Mouse (Mus musculus): Measurements from ENCODE around the gene Car11. TPM values are rescaled to one million over a fixed set of nuclear protein-coding genes. Genes with fewer than 3 reads are reported as not detected.

The Car11 gene
- polyA plus RNA-seq, 1 experiment from 2014 or later: 11.5 TPM

DNA sequence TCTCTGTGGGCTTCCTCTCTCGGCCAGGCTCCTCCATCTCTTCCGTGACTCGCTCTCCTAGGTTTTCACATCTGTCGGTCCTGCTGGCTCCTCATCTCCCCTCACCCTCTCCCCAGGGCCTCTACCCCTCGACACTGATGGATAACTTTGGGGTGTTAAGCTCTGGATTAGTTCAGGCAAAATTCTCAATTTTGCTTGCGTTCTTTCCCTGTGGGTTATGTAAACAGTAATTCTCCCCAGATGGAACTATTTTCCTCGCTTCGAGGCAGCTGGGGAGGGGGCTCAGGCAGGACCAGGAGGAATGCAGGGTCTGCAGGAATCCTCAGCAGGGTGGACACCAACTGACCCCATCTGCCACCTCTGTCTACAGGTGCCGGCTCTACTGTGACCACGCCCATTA is 13.8 kb upstream of the Car11 start:
- no peak overlapping the region for H3K27ac ChIP-seq (ENCODE audit: low read depth, low read length)
- peaks cover 19% of the 10 kb centered on the region for H3K4me1 ChIP-seq (ENCODE audit: control insufficient read depth, insufficient read depth, low read length)
- H3K27me3 ChIP-seq (ENCODE audit: control insufficient read depth, insufficient read depth, low read length): no peaks in the 10 kb centered on the region
- no peak overlapping the region for H3K4me2 ChIP-seq (ENCODE audit: low read depth)
- no peak overlapping the region for H3K9ac ChIP-seq (ENCODE audit: low read length)
- ATAC-seq (ENCODE audit: insufficient read depth, low FRiP score, low TSS enrichment) (no peak), DNase-seq (ENCODE audit: low spot score) (no peak)
- H3K4me3 ChIP-seq (ENCODE audit: low read depth, low read length): no peak overlapping the region
- H3K36me3 ChIP-seq (ENCODE audit: control insufficient read depth, insufficient read depth, low read length): no peaks in the 10 kb centered on the region
- WGBS: 46% methylated on average over 10 of the region's 10 CpGs
- H3K9me3 ChIP-seq (ENCODE audit: control insufficient read depth, low read length): no peaks in the 10 kb centered on the region

DNA sequence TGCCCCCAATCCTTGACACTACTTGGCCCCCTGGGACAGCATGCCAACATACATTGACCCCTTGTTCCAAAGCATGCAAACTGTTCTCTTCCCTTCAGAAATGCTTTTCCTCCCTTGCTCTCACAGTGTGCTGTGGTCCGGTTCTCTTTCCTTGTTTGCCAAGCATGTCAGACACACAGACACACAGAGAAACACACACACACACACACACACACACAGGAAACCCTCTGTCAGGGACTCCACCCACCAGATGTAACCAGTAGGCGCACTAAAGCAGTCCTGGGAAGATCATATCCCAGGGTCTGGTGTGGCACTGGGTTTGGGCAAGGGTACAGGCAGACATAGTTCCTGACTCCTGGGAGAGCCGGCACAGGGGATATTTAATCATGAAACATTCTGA is 12.8 kb upstream of the Car11 start:
- no peak overlapping the region for H3K9ac ChIP-seq (ENCODE audit: low read length)
- 75% methylated on average over 3 of the region's 3 CpGs for WGBS

DNA sequence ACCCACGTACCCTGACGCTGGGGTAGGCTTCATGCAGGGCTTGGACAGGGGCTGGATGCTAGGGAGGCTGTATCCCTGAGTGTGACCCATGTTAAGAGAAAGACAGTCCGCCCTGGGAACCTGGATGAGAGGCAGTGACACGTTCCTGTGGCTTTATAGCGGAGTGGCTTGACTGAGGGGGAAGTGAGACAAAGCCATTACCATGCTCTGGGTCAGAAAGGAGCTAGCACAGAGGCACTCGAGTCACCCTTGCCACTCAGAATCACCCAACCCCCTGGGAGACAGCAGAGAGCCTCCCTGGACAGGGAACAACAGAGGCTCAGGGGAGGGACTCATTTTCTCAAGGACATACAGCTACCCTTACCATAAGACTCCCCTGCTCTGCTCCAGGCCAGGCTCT is 10.5 kb upstream of the Car11 start:
- Histone ChIP-seq H3K4me3 (ENCODE audit: low read depth, low read length) (no peak overlapping the region), H3K36me3 (ENCODE audit: control insufficient read depth, insufficient read depth, low read length) (no peaks in the 10 kb centered on the region), H3K27ac (ENCODE audit: low read depth, low read length) (no peak overlapping the region), H3K4me2 (ENCODE audit: low read depth) (no peak overlapping the region), H3K9me3 (ENCODE audit: control insufficient read depth, low read length) (no peaks in the 10 kb centered on the region), H3K27me3 (ENCODE audit: control insufficient read depth, insufficient read depth, low read length) (no peaks in the 10 kb centered on the region), H3K9ac (ENCODE audit: low read length) (no peak overlapping the region), H3K4me1 (ENCODE audit: control insufficient read depth, insufficient read depth, low read length) (peaks cover 16% of the 10 kb centered on the region; the same call in 1 of the 2 replicates)
- ATAC-seq (ENCODE audit: insufficient read depth, low FRiP score, low TSS enrichment): no peak
- no peak for DNase-seq (ENCODE audit: low spot score)
- WGBS: 49% methylated on average over 6 of the region's 6 CpGs

More for the DNA sequence above, 12.8 kb upstream of the Car11 start:
- no peaks in the 10 kb centered on the region for H3K27me3 ChIP-seq (ENCODE audit: control insufficient read depth, insufficient read depth, low read length)
- ATAC-seq (ENCODE audit: insufficient read depth, low FRiP score, low TSS enrichment) (no peak), DNase-seq (ENCODE audit: low spot score) (no peak)
- no peak overlapping the region for H3K27ac ChIP-seq (ENCODE audit: low read depth, low read length)
- no peak overlapping the region for H3K4me2 ChIP-seq (ENCODE audit: low read depth)
- H3K4me3 ChIP-seq (ENCODE audit: low read depth, low read length): no peak overlapping the region
- H3K36me3 ChIP-seq (ENCODE audit: control insufficient read depth, insufficient read depth, low read length): no peaks in the 10 kb centered on the region
- no peaks in the 10 kb centered on the region for H3K9me3 ChIP-seq (ENCODE audit: control insufficient read depth, low read length)
- peaks cover 19% of the 10 kb centered on the region for H3K4me1 ChIP-seq (ENCODE audit: control insufficient read depth, insufficient read depth, low read length)

DNA sequence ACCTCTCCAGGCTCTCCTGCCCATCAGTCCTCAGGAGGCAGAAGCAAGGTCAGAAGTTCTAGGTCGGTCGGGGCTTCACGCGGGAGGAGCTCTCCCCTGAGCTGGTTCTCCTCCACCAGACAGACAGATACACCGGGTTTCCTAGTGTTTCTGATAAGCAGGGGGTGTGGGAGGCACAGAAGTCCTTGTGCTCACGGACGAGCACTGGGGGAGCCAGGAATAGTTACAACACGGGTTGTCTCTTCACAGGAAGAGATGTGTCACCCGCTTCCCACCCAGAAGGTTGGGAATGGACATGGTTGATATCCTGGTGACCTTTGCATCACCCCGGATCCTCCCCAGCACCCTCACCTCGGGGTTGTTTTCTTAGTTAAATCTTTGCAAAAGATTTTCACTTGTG is 9.8 kb upstream of the Car11 start:
- WGBS: 77% methylated on average over 11 of the region's 11 CpGs
- DNase-seq (ENCODE audit: low spot score) (no peak), ATAC-seq (ENCODE audit: insufficient read depth, low FRiP score, low TSS enrichment) (no peak)
- no peak overlapping the region for H3K9ac ChIP-seq (ENCODE audit: low read length)
- no peak overlapping the region for H3K4me3 ChIP-seq (ENCODE audit: low read depth, low read length)
- H3K36me3 ChIP-seq (ENCODE audit: control insufficient read depth, insufficient read depth, low read length): no peaks in the 10 kb centered on the region
- no peak overlapping the region for H3K4me2 ChIP-seq (ENCODE audit: low read depth)
- no peaks in the 10 kb centered on the region for H3K27me3 ChIP-seq (ENCODE audit: control insufficient read depth, insufficient read depth, low read length)
- no peaks in the 10 kb centered on the region for H3K9me3 ChIP-seq (ENCODE audit: control insufficient read depth, low read length)
- no peak overlapping the region for H3K27ac ChIP-seq (ENCODE audit: low read depth, low read length)
- H3K4me1 ChIP-seq (ENCODE audit: control insufficient read depth, insufficient read depth, low read length): peaks cover 16% of the 10 kb centered on the region; the same call in 1 of the 2 replicates

DNA sequence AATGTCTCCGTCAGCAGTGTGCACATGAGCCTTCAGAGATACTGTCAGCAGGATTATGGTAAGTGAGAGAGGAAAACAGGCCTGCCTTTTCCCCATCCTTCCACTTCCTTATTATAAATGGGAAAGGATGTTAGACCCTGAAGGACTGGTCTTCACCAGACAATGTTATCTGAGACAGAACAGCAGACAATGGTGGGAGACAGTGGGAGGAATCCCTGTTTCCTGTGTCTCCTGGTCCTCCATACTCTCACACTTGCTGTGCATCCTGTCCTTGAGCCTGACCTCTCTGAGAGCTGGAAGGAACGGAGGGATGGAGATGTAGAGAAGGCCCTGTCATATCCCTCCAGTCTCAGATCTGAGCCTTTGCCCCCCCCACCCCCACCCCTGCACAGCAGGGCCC is 7.3 kb upstream of the Car11 start:
- H3K36me3 ChIP-seq (ENCODE audit: control insufficient read depth, insufficient read depth, low read length): no peaks in the 10 kb centered on the region
- H3K27me3 ChIP-seq (ENCODE audit: control insufficient read depth, insufficient read depth, low read length): no peaks in the 10 kb centered on the region
- no peak overlapping the region for H3K9ac ChIP-seq (ENCODE audit: low read length)
- no peak overlapping the region for H3K4me3 ChIP-seq (ENCODE audit: low read depth, low read length)
- H3K4me1 ChIP-seq (ENCODE audit: control insufficient read depth, insufficient read depth, low read length): 0 out of 2 replicates have a peak, but pooled peaks cover 7% of the 10 kb centered on the region
- DNase-seq (ENCODE audit: low spot score) (no peak), ATAC-seq (ENCODE audit: insufficient read depth, low FRiP score, low TSS enrichment) (no peak)
- H3K27ac ChIP-seq (ENCODE audit: low read depth, low read length): no peak overlapping the region
- 79% methylated on average over 2 of the region's 2 CpGs for WGBS
- no peaks in the 10 kb centered on the region for H3K9me3 ChIP-seq (ENCODE audit: control insufficient read depth, low read length)
- H3K4me2 ChIP-seq (ENCODE audit: low read depth): no peak overlapping the region

DNA sequence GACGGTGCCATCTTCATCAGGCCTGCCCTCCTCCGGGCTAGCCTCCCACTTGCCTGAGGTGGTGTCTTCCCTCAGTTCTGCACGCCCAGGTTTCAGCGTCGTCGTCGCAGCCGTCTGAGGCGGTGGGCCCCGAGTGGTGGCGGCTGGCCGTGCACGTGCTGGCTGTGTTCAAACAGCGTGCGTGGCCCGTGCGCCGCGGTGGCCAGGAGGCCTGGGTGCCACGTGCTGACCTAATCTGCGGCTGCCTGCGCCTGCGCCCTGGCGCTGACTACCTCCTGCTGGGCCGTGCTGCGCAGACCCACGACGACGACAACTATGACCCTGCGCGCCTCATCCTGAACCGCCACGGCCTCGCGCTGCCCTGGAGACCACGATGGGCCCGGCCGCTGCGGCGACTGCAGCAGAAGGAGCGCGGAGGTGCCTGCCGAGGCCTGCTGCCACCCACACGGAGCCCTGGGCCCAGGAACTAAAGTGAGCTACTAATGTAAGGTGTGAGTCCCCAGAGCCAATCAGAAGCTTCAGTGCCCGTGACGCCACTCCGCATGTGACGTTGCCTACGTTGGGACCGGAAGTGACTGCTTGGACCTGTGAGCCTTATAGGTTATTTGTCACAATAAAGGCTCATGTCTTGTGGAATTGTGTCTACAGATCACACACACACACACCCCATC is 5.6 kb upstream of the Car11 start, which contains the start of gene Sec1:
TSS of gene Sec1 (minus strand) at position 482 of the 671 bp plus-strand sequence.
- ATAC-seq (ENCODE audit: insufficient read depth, low FRiP score, low TSS enrichment): no peak
- H3K27me3 ChIP-seq (ENCODE audit: control insufficient read depth, insufficient read depth, low read length): peaks cover 4% of the 10 kb centered on the region; the same call in 1 of the 2 replicates
- WGBS: 90% methylated on average over 50 of the region's 50 CpGs

DNA sequence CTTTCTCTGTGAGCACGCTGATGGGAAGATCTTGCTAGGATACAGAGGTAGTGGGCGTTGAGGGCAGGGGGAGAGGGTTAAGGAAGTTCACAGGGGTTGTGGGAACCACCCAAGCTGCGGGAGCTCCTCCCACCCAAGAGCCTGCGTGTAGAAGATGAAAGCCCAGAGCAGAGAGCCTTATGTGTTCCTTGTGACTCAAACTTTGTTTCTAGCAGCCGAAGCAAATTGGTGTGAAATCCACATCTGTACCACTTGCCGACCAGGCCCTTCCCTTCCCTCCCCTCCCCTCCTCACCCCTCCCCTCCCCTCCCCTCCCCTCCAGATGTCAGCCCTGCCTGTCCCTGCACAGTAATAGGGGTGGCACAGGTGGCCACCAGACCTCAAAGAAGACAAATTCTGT is 4.5 kb upstream of the Car11 start:
- Histone ChIP-seq H3K9ac (ENCODE audit: low read length) (no peak overlapping the region), H3K27me3 (ENCODE audit: control insufficient read depth, insufficient read depth, low read length) (peaks cover 12% of the 10 kb centered on the region), H3K27ac (ENCODE audit: low read depth, low read length) (no peak overlapping the region), H3K9me3 (ENCODE audit: control insufficient read depth, low read length) (no peaks in the 10 kb centered on the region), H3K36me3 (ENCODE audit: control insufficient read depth, insufficient read depth, low read length) (no peaks in the 10 kb centered on the region), H3K4me3 (ENCODE audit: low read depth, low read length) (no peak overlapping the region), H3K4me2 (ENCODE audit: low read depth) (no peak overlapping the region), H3K4me1 (ENCODE audit: control insufficient read depth, insufficient read depth, low read length) (peaks cover 9% of the 10 kb centered on the region; the same call in 1 of the 2 replicates)
- WGBS: 10% methylated on average over 6 of the region's 6 CpGs
- ATAC-seq (ENCODE audit: insufficient read depth, low FRiP score, low TSS enrichment) (peak; percentile 67), DNase-seq (ENCODE audit: low spot score) (no peak)

More for the DNA sequence above, 5.6 kb upstream of the Car11 start, which contains the start of gene Sec1:
- H3K4me2 ChIP-seq (ENCODE audit: low read depth): no peak within 1 kb of the TSS
- H3K4me1 ChIP-seq (ENCODE audit: control insufficient read depth, insufficient read depth, low read length): 0 out of 2 replicates have a peak, but pooled peaks cover 7% of the 10 kb centered on the region
- no peak within 1 kb of the TSS for H3K27ac ChIP-seq (ENCODE audit: low read depth, low read length)
- no peaks in the 10 kb centered on the region for H3K36me3 ChIP-seq (ENCODE audit: control insufficient read depth, insufficient read depth, low read length)
- no peaks in the 10 kb centered on the region for H3K9me3 ChIP-seq (ENCODE audit: control insufficient read depth, low read length)
- no peak for DNase-seq (ENCODE audit: low spot score)
- H3K4me3 ChIP-seq (ENCODE audit: low read depth, low read length): no peak within 1 kb of the TSS
- H3K9ac ChIP-seq (ENCODE audit: low read length): no peak within 1 kb of the TSS

DNA sequence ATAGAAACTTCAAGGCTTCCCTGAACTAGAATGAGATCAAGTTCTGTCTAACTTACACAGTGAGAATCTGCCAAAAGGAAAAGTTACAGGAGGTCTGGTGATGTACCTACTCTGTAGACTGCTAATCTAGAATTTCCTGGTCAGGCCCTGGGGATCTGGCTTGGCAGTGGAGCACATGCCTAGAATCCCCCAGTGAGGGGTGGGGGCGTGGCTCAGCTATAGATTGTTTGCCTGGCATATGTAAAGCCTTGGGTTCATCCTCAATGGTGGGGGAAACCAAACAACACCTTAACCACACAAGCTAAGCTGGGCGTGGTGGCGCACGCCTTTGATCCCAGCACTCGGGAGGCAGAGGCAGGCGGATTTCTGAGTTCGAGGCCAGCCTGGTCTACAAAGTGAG is 1.7 kb upstream of the Car11 start:
- no peak overlapping the region for H3K4me3 ChIP-seq (ENCODE audit: low read depth, low read length)
- H3K27me3 ChIP-seq (ENCODE audit: control insufficient read depth, insufficient read depth, low read length): peaks cover 17% of the 10 kb centered on the region
- no peak overlapping the region for H3K4me2 ChIP-seq (ENCODE audit: low read depth)
- no peak overlapping the region for H3K27ac ChIP-seq (ENCODE audit: low read depth, low read length)
- DNase-seq (ENCODE audit: low spot score) (no peak), ATAC-seq (ENCODE audit: insufficient read depth, low FRiP score, low TSS enrichment) (no peak)
- no peak overlapping the region for H3K9ac ChIP-seq (ENCODE audit: low read length)
- no peaks in the 10 kb centered on the region for H3K9me3 ChIP-seq (ENCODE audit: control insufficient read depth, low read length)
- no peaks in the 10 kb centered on the region for H3K36me3 ChIP-seq (ENCODE audit: control insufficient read depth, insufficient read depth, low read length)
- WGBS: 90% methylated on average over 5 of the region's 7 CpGs
- peaks cover 12% of the 10 kb centered on the region; the same call in 1 of the 2 replicates for H3K4me1 ChIP-seq (ENCODE audit: control insufficient read depth, insufficient read depth, low read length)
